ENCODE assay signal across 8 mouse cellular contexts in the genomic region with DNA sequence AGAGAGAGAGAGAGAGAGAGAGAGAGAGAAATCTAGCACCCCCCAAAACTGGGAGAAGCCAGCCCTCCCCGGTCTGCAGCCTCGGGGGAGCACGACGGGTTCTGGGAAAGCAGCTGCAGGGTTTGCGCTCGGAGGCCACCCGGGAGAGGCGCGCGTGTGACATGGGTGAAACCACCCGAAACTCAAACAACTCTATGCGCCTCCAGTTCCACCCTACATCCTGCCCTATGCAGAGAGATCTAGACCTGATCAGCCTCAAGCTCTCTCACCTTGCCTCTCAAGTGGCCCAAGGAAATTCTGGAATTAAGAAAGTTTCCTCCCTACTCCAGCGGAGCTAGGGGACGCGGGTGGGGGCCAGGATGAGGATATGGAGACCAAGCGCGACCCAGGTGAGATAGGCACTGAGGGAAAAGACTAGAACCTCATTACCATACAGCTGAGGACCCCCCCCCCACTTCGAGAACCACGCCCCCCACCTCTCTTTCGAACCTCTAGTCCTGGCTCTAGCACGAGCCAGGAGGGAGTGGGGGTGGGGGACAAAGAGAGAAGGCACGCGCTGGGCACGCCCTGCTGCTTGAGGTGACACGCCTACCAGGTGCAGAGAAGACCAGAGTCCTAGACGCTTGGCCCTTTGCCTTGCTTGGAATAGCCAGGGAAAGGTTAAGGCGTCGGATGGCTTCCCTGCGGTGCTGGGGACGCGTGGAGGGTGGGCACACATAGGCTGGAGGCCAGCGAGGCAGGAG. TPM values are rescaled to one million over a fixed set of nuclear protein-coding genes. Genes with fewer than 3 reads are reported as not detected.
DNase-seq lines count a peak whose midpoint lies in the region; ATAC-seq lines count a peak whose summit lies in the region.

No protein-coding gene starts in this region.

- H3K4me1 ChIP-seq in embryonic facial prominence, embryonic 14.5 days (ENCODE audit: control insufficient read depth, insufficient read depth, low read length): peaks cover 44% of the 10 kb centered on the region
- H3K4me1 ChIP-seq in lung, embryonic 15.5 days: peaks cover 84% of the 10 kb centered on the region

- WGBS in embryonic facial prominence, embryonic 14.5 days: 0% methylated on average over 28 of the region's 32 CpGs
- WGBS in lung, embryonic 15.5 days: under 1% methylated on average over 32 of the region's 32 CpGs

- peaks cover 97% of the 10 kb centered on the region for H3K27me3 ChIP-seq in embryonic facial prominence, embryonic 14.5 days (replicated peaks; ENCODE audit: control insufficient read depth, insufficient read depth, low read length)
- H3K27me3 ChIP-seq in lung, embryonic 15.5 days: peaks cover 88% of the 10 kb centered on the region

- no peak for ATAC-seq in embryonic facial prominence, embryonic 14.5 days (ENCODE audit: low read depth)
- peak; percentile 23 for ATAC-seq in lung, embryonic 15.5 days (ENCODE audit: borderline replicate concordance, extremely low read depth, low FRiP score, low TSS enrichment)
- ATAC-seq in megakaryocyte-erythroid progenitor cell, adult 5-6 weeks (replicated peaks; ENCODE audit: low FRiP score, low TSS enrichment, poor library complexity, severe bottlenecking): no peak

- peak overlapping the region; percentile 47 for H3K4me3 ChIP-seq in embryonic facial prominence, embryonic 14.5 days (ENCODE audit: low read depth, low read length)
- peak overlapping the region; percentile 54 for H3K4me3 ChIP-seq in lung, embryonic 15.5 days

- H3K27ac ChIP-seq in embryonic facial prominence, embryonic 14.5 days (replicated peaks; ENCODE audit: low read depth, low read length): no peak overlapping the region
- H3K27ac ChIP-seq in lung, embryonic 15.5 days: peak overlapping the region; percentile 46; the same call in 1 of the 2 replicates

- no peaks in the 10 kb centered on the region for H3K36me3 ChIP-seq in embryonic facial prominence, embryonic 14.5 days (ENCODE audit: control insufficient read depth, insufficient read depth, low read length)
- H3K36me3 ChIP-seq in lung, embryonic 15.5 days: no peaks in the 10 kb centered on the region

- H3K9me3 ChIP-seq in embryonic facial prominence, embryonic 14.5 days (ENCODE audit: control insufficient read depth, low read length): no peaks in the 10 kb centered on the region
- no peaks in the 10 kb centered on the region for H3K9me3 ChIP-seq in lung, embryonic 15.5 days

- DNase-seq in heart, adult 11 months: peak; percentile 95
- DNase-seq in heart, adult 18-20 months: no peak
- no peak for DNase-seq in embryonic facial prominence, embryonic 14.5 days (ENCODE audit: low spot score)
- peak; percentile 69 for DNase-seq in kidney, adult 18-20 months
- DNase-seq in yolk sac, embryonic 10.5 days (ENCODE audit: low spot score): peak; percentile 47
- no peak for DNase-seq in adrenal gland, postnatal 36 days

- peak overlapping the region; percentile 81 for H3K4me2 ChIP-seq in embryonic facial prominence, embryonic 14.5 days (ENCODE audit: low read depth, low read length)
- H3K4me2 ChIP-seq in lung, embryonic 15.5 days: peak overlapping the region; percentile 93

- 0 out of 2 replicates have a peak overlapping the region, but pooled peaks have one; percentile 3 for H3K9ac ChIP-seq in embryonic facial prominence, embryonic 14.5 days (ENCODE audit: low read depth, low read length)
- peak overlapping the region; percentile 44; the same call in 1 of the 2 replicates for H3K9ac ChIP-seq in lung, embryonic 15.5 days

RNA-seq across cellular contexts. Expression of a gene that starts 0.8 kb away (rescaled TPM):
- total RNA-seq in heart, adult 18-20 months (2021): 10 to 100 TPM; 13.3 to 19.6 TPM
- 5.0 and 6.8 TPM in 2 replicates for polyA plus RNA-seq in embryonic facial prominence, embryonic 14.5 days (2014; fragmentation: Nextera tagmentation; extraction: Ambion mirVana)
- polyA plus RNA-seq in lung, embryonic 15.5 days (2015; fragmentation: Nextera tagmentation; extraction: Ambion mirVana): 13.6 and 14.7 TPM in 2 replicates
- total RNA-seq in adrenal gland, postnatal 36 days (2021): 10 to 100 TPM in 1 of 2 experiments, 1 to 10 TPM in 1; 7.2 to 10.6 TPM
- total RNA-seq in megakaryocyte-erythroid progenitor cell, adult 5-6 weeks (2014; fragmentation: Nextera tagmentation): not detected in 2 replicates
- not detected in 2 replicates for total RNA-seq in megakaryocyte-erythroid progenitor cell, adult 5-6 weeks (2017)

RNA-seq across cellular contexts. Expression of a gene that starts 26.3 kb away (rescaled TPM):
- 1 to 10 TPM; 4.0 to 7.0 TPM for total RNA-seq in heart, adult 18-20 months (2021)
- polyA plus RNA-seq in embryonic facial prominence, embryonic 14.5 days (2014; fragmentation: Nextera tagmentation; extraction: Ambion mirVana): 1.4 and 1.7 TPM in 2 replicates
- polyA plus RNA-seq in lung, embryonic 15.5 days (2015; fragmentation: Nextera tagmentation; extraction: Ambion mirVana): 0.59 and 1.1 TPM in 2 replicates
- total RNA-seq in adrenal gland, postnatal 36 days (2021): 1 to 10 TPM; 4.6 to 9.3 TPM
- not detected in 2 replicates for total RNA-seq in megakaryocyte-erythroid progenitor cell, adult 5-6 weeks (2014; fragmentation: Nextera tagmentation)
- not detected in 2 replicates for total RNA-seq in megakaryocyte-erythroid progenitor cell, adult 5-6 weeks (2017)

RNA-seq across cellular contexts. Expression of a gene that starts 36.2 kb away (rescaled TPM):
- 10 to 100 TPM; 13.2 to 13.5 TPM for total RNA-seq in heart, adult 18-20 months (2021)
- 12.5 and 15.5 TPM in 2 replicates for polyA plus RNA-seq in embryonic facial prominence, embryonic 14.5 days (2014; fragmentation: Nextera tagmentation; extraction: Ambion mirVana)
- 18.3 and 19.1 TPM in 2 replicates for polyA plus RNA-seq in lung, embryonic 15.5 days (2015; fragmentation: Nextera tagmentation; extraction: Ambion mirVana)
- total RNA-seq in adrenal gland, postnatal 36 days (2021): 10 to 100 TPM; 20.4 to 24.5 TPM
- 9.0 and 13.1 TPM in 2 replicates for total RNA-seq in megakaryocyte-erythroid progenitor cell, adult 5-6 weeks (2014; fragmentation: Nextera tagmentation)
- total RNA-seq in megakaryocyte-erythroid progenitor cell, adult 5-6 weeks (2017): 6.5 and 12.4 TPM in 2 replicates

RNA-seq across cellular contexts. Expression of a gene that starts 53.7 kb away (rescaled TPM):
- not detected for total RNA-seq in heart, adult 18-20 months (2021)
- polyA plus RNA-seq in embryonic facial prominence, embryonic 14.5 days (2014; fragmentation: Nextera tagmentation; extraction: Ambion mirVana): 9.8 and 10.4 TPM in 2 replicates
- 1.3 and 1.6 TPM in 2 replicates for polyA plus RNA-seq in lung, embryonic 15.5 days (2015; fragmentation: Nextera tagmentation; extraction: Ambion mirVana)
- total RNA-seq in adrenal gland, postnatal 36 days (2021): under 1 TPM; 0.36 to 0.60 TPM
- total RNA-seq in megakaryocyte-erythroid progenitor cell, adult 5-6 weeks (2014; fragmentation: Nextera tagmentation): not detected in 2 replicates
- not detected in 2 replicates for total RNA-seq in megakaryocyte-erythroid progenitor cell, adult 5-6 weeks (2017)

Comparison
In these comparisons a context has a peak if more than half of its experiments do, and no peak if none do; other contexts are left out.
1. DNase-seq: peak in heart, adult 11 months (single experiment), kidney, adult 18-20 months (single experiment) and yolk sac, embryonic 10.5 days (single experiment); none in heart, adult 18-20 months (0 of 2), embryonic facial prominence, embryonic 14.5 days (single experiment) and adrenal gland, postnatal 36 days (0 of 2).
2. RNA of a gene that starts 0.8 kb away (total RNA-seq): 13.3 to 19.6 TPM in heart, adult 18-20 months and 7.2 to 10.6 TPM in adrenal gland, postnatal 36 days; not detected in megakaryocyte-erythroid progenitor cell, adult 5-6 weeks; every median in the first group is over 4 times any median in the second.
3. RNA of a gene that starts 26.3 kb away (total RNA-seq): 4.6 to 9.3 TPM in adrenal gland, postnatal 36 days and 4.0 to 7.0 TPM in heart, adult 18-20 months; not detected in megakaryocyte-erythroid progenitor cell, adult 5-6 weeks; every median in the first group is over 4 times any median in the second.